Mouse (Mus musculus) small intestine, adult 2 months (tissue): ENCODE data around the gene Dlgap3.

Experiments
- CTCF ChIP-seq: fragments of 200-500 bp; IDR thresholded peaks from 2 replicates; pipeline ENCODE4 v1.5.1; 2012; ENCODE audit warnings: low read depth, mild to moderate bottlenecking, control low read depth, inconsistent platforms, low read length, moderate library complexity, mixed read lengths; ENCODE audit not compliant: insufficient replicate concordance, insufficient read length; ENCODE audit errors: extremely low read depth
- POLR2A ChIP-seq: fragments of 200-500 bp; IDR thresholded peaks from 2 replicates; pipeline ENCODE4 v1.6.1; 2012; ENCODE audit warnings: low read depth, mild to moderate bottlenecking, control low read depth, inconsistent platforms, low read length, moderate library complexity

GRCm38 (mm10) chr4:127223755-127224154 lies 54.8 kb downstream of the Dlgap3 start:
- TF ChIP-seq CTCF (no peak), POLR2A (no peak)
